Mouse (Mus musculus): ENCODE results near the gene Lsm4. TPM values are rescaled to one million over a fixed set of nuclear protein-coding genes. Genes with fewer than 3 reads are reported as not detected.

The Lsm4 gene
- polyA plus RNA-seq, 1 experiment, result 88.0 TPM

DNA sequence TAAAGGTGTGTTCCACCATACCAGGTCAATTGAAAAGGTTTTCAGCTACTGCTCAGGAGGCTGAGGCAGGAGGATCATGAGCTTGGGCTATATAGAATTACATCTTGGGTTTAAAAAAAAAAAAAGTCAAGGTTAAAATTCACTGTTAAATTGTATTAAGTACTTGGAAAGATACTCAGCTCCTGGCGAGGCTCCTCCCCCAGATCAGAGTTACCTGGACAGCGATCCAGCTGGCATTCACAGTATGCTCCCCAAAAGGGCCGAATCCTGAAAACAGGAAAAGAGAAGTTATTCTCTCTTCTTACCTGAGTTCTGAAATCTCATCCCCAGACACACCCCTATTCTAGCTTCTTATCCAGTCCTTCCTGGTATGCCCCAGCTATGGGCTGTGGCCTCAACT, 15.8 kb upstream of the Lsm4 start:
- TF ChIP-seq GATA1 (IDR thresholded peaks at IDR 0.05; ENCODE audit: low read length), result no peak
- TF ChIP-seq TAL1 (IDR thresholded peaks at IDR 0.05; ENCODE audit: low read length), result no peak
- Histone ChIP-seq H3K9me3 (ENCODE audit: control insufficient read depth, low read length) (no peaks in the 10 kb centered on the region), H3K4me3 (replicated peaks) (no peak overlapping the region), H3K36me3 (ENCODE audit: control insufficient read depth) (peaks cover 37% of the 10 kb centered on the region), H3K27me3 (ENCODE audit: control insufficient read depth) (no peaks in the 10 kb centered on the region), H3K4me1 (ENCODE audit: control insufficient read depth) (peaks cover 47% of the 10 kb centered on the region)

DNA sequence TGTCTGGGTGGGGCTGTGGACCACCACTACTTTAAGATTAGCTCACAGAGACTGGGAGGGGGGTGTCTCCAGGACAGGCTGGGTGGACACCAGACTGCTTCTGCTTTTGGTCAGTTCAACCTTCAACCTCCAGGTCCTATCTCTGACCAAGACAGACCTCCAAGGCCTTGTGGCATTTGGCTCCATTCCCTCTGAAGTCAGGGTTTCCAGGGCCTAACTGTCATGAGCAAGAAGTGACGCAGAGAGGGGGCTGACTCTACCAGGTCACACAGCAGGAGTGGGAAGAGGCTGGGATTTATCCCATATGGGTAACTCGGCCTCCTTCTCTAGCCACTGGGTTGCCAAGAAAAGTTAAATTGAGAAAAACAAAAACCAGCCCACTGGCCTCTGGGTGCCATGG, 15.3 kb upstream of the Lsm4 start:
- peaks cover 50% of the 10 kb centered on the region for H3K4me1 ChIP-seq (ENCODE audit: control insufficient read depth)
- TF ChIP-seq GATA1 (IDR thresholded peaks at IDR 0.05; ENCODE audit: low read length), result no peak
- TF ChIP-seq TAL1 (IDR thresholded peaks at IDR 0.05; ENCODE audit: low read length), result no peak

DNA sequence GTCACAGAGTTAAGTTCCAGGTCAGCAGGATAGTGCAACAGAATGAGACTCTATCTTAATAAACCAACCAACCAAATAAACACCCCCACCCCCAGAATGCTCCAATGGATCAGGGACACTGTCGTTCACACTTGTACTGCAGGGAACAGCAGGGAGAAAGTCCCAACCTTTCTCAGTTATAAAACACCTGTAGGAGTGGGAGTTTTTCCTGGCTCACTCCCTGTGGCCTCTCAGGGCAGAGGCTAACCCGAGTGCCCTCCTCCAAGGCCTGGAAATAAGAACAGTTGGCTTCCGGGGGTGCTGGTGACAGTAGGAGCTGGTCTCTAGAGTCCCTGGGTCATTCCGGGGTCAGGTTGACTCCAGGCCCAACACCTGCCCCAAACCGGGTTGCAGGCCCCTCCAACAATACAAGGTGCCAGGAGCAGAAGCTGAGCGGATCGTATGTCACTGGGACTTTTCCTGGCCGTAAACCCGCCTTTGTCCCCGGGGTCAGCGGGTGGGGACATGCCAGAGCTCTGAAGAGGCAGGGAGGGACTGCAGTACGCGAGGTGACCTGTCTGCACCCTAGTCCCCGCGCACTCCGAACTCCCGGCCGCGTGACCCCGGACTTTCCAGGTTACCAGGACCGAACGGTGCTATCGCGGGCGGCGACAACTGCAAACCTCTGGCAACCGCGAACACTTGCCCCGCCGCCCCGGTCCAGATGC, 14.0 kb upstream of the Lsm4 start:
- Histone ChIP-seq H3K27me3 (ENCODE audit: control insufficient read depth) (no peaks in the 10 kb centered on the region), H3K9me3 (ENCODE audit: control insufficient read depth, low read length) (no peaks in the 10 kb centered on the region), H3K4me1 (ENCODE audit: control insufficient read depth) (peaks cover 50% of the 10 kb centered on the region), H3K4me3 (replicated peaks) (peak overlapping the region; percentile 92), H3K36me3 (ENCODE audit: control insufficient read depth) (peaks cover 31% of the 10 kb centered on the region)
- TF ChIP-seq TAL1 (IDR thresholded peaks at IDR 0.05; ENCODE audit: low read length) (no peak), GATA1 (IDR thresholded peaks at IDR 0.05; ENCODE audit: low read length) (no peak)

More for the DNA sequence above, 15.3 kb upstream of the Lsm4 start:
- Histone ChIP-seq H3K4me3 (replicated peaks) (no peak overlapping the region), H3K9me3 (ENCODE audit: control insufficient read depth, low read length) (no peaks in the 10 kb centered on the region), H3K27me3 (ENCODE audit: control insufficient read depth) (no peaks in the 10 kb centered on the region), H3K36me3 (ENCODE audit: control insufficient read depth) (peaks cover 31% of the 10 kb centered on the region)

DNA sequence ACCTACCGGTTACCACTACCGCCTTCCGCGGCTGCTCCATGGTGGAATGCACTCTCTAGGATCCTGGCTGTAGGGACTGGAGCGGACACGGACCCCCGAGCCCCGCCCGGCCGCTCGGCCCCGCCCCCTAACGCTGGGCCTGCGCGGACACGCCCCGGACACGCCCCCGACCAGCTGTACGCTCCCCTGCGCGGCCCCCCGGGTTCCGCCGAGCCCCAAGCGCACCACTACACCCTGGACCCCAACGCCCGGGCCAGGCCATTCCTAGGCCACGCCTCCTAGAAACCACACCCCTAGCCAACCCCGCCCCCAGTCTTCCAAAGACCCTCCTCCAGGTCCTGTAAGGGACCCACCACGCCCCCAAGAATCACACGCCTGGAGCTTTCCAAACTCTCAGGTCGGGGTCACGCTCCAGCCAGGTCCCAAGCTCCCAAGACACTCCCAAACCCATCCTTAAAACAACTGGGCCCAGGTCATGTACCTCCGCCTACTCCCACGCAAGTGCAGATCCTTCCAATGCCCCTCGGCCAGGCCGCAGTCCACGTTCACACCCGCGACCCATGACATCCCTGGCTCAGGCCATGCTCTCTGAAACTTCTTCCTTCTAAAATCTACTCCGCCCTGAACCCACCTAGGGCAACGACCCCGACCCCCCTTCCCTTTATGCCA, 13.3 kb upstream of the Lsm4 start:
- Histone ChIP-seq H3K4me3 (replicated peaks) (peak overlapping the region; percentile 92), H3K36me3 (ENCODE audit: control insufficient read depth) (peaks cover 25% of the 10 kb centered on the region), H3K4me1 (ENCODE audit: control insufficient read depth) (peaks cover 49% of the 10 kb centered on the region), H3K27me3 (ENCODE audit: control insufficient read depth) (no peaks in the 10 kb centered on the region), H3K9me3 (ENCODE audit: control insufficient read depth, low read length) (no peaks in the 10 kb centered on the region)
- TF ChIP-seq TAL1 (IDR thresholded peaks at IDR 0.05; ENCODE audit: low read length), result no peak
- TF ChIP-seq GATA1 (IDR thresholded peaks at IDR 0.05; ENCODE audit: low read length), result no peak

DNA sequence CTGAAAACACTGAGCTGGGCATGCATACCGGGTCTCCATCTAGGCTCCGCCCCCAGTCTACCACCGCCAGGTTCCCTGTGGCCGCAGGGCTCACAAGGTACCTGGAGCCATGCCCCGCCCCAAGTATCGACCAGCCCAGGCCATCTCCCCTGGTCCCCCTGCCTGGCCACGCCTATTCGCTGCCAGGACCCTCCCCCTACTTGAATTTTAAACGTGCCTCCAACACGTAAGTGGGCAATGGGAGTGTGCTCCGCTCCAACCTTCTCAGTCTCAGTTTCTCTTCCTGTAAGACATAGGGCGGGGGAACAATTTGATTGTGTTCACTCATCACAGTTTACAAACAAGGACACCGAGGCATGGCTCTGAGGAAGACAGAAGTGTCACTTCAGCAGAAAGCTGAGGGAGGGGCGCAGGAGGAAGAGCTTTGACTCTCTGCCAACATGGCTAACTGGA, 12.7 kb upstream of the Lsm4 start, which contains the start of gene Pgpep1:
Pgpep1 (minus strand) TSS at position 116 of the 453 bp plus-strand sequence.
- TF ChIP-seq GATA1 (IDR thresholded peaks at IDR 0.05; ENCODE audit: low read length), result no peak
- no peak for TF ChIP-seq TAL1 (IDR thresholded peaks at IDR 0.05; ENCODE audit: low read length)
- peaks cover 50% of the 10 kb centered on the region for H3K4me1 ChIP-seq (ENCODE audit: control insufficient read depth)

DNA sequence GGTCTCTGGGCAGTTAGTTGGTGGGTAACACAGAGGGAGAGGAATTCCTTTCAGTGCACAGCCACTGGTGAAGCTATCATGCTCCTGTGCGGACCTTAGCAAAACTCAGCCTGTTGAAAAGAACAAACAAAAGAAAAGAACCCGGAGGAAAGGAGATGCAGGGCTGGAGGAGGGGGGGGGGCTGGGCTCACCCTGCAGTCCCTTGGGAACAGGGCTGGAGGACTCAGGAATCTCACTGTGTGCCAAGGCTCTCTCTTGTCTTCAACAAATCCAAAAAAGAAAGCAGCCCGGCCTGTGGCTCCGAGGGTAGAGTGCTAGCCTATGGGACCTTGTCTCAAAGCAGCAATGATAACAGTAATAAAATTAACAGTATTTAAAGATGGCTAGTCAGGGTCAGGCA, 9.4 kb upstream of the Lsm4 start:
- no peaks in the 10 kb centered on the region for H3K27me3 ChIP-seq (ENCODE audit: control insufficient read depth)

More for the DNA sequence above, 12.7 kb upstream of the Lsm4 start, which contains the start of gene Pgpep1:
- Histone ChIP-seq H3K27me3 (ENCODE audit: control insufficient read depth) (no peaks in the 10 kb centered on the region), H3K9me3 (ENCODE audit: control insufficient read depth, low read length) (no peaks in the 10 kb centered on the region), H3K4me3 (replicated peaks) (peak within 1 kb of the TSS; percentile 92), H3K36me3 (ENCODE audit: control insufficient read depth) (peaks cover 20% of the 10 kb centered on the region)

DNA sequence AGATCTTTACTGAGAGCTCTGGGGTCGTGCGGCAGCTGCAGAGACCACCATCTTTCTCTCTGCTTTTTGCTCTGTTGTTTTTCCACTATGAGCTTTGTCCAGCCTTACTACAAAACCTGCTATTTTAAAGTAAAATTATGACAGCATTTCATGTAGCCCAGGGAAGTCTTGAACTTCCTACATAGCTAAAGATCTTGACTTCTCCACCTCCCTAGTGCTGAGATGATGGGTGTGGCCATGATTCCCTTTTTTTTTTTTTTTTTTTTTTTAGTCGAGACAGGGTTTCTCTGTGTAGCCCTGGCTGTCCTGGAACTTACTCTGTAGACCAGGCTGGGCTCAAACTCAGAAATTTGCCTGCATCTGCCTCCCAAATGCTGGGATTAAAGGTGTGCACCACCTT, 8.4 kb upstream of the Lsm4 start:
- TF ChIP-seq GATA1 (IDR thresholded peaks at IDR 0.05; ENCODE audit: low read length) (no peak), TAL1 (IDR thresholded peaks at IDR 0.05; ENCODE audit: low read length) (no peak)
- H3K9me3 ChIP-seq (ENCODE audit: control insufficient read depth, low read length), result no peaks in the 10 kb centered on the region
- no peaks in the 10 kb centered on the region for H3K27me3 ChIP-seq (ENCODE audit: control insufficient read depth)
- peaks cover 43% of the 10 kb centered on the region for H3K4me1 ChIP-seq (ENCODE audit: control insufficient read depth)
- H3K36me3 ChIP-seq (ENCODE audit: control insufficient read depth), result no peaks in the 10 kb centered on the region
- H3K4me3 ChIP-seq (replicated peaks), result no peak overlapping the region

More for the DNA sequence above, 9.4 kb upstream of the Lsm4 start:
- no peaks in the 10 kb centered on the region for H3K36me3 ChIP-seq (ENCODE audit: control insufficient read depth)
- TF ChIP-seq GATA1 (IDR thresholded peaks at IDR 0.05; ENCODE audit: low read length) (no peak), TAL1 (IDR thresholded peaks at IDR 0.05; ENCODE audit: low read length) (no peak)
- peaks cover 52% of the 10 kb centered on the region for H3K4me1 ChIP-seq (ENCODE audit: control insufficient read depth)
- H3K9me3 ChIP-seq (ENCODE audit: control insufficient read depth, low read length), result no peaks in the 10 kb centered on the region
- H3K4me3 ChIP-seq (replicated peaks), result no peak overlapping the region

DNA sequence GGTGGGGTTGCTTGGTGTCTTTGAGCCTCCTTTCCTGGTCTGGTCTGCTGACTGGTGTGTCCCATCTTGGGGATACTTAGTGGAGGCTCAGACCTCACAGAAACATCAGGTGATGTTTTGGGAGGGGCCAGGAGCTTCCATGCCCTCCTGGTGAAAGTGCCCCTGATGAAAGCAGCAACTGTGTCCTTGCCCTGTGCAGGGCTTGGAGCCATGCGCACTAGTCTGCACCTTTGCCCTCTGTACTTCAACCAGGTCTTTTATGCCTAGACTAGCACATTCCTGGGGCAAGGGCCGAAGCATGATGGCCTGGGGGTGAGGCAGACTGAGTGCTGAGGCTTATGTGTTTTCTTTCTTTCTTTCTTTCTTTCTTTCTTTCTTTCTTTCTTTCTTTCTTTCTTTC, 7.4 kb upstream of the Lsm4 start:
- Histone ChIP-seq H3K4me1 (ENCODE audit: control insufficient read depth) (peaks cover 33% of the 10 kb centered on the region), H3K9me3 (ENCODE audit: control insufficient read depth, low read length) (no peaks in the 10 kb centered on the region), H3K36me3 (ENCODE audit: control insufficient read depth) (no peaks in the 10 kb centered on the region), H3K27me3 (ENCODE audit: control insufficient read depth) (no peaks in the 10 kb centered on the region), H3K4me3 (replicated peaks) (no peak overlapping the region)
- TF ChIP-seq TAL1 (IDR thresholded peaks at IDR 0.05; ENCODE audit: low read length) (no peak), GATA1 (IDR thresholded peaks at IDR 0.05; ENCODE audit: low read length) (no peak)

DNA sequence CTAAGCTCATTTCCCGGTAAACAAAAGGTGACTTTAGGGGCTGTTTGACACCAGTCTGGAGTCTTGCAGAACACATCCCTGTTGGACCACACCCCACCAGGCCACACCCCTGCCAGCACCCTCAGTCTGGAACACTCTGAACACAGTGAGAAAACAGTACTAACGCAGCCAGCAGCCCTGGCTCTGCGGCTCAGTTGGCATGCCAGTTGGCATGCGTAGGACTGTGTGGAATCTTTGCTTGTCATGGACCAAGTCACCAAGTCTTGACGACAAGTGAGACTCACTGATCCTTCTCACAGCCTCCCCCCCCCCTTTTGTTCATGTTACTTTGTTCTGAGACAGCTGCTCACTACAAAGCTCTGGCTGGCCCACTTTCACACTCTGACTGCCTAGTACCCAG, 6.0 kb upstream of the Lsm4 start:
- Histone ChIP-seq H3K4me3 (replicated peaks) (no peak overlapping the region), H3K36me3 (ENCODE audit: control insufficient read depth) (no peaks in the 10 kb centered on the region), H3K27me3 (ENCODE audit: control insufficient read depth) (no peaks in the 10 kb centered on the region), H3K9me3 (ENCODE audit: control insufficient read depth, low read length) (no peaks in the 10 kb centered on the region), H3K4me1 (ENCODE audit: control insufficient read depth) (peaks cover 28% of the 10 kb centered on the region)
- TF ChIP-seq GATA1 (IDR thresholded peaks at IDR 0.05; ENCODE audit: low read length) (no peak), TAL1 (IDR thresholded peaks at IDR 0.05; ENCODE audit: low read length) (no peak)
